ENCODE assay signal across 12 mouse cellular contexts in the genomic region with DNA sequence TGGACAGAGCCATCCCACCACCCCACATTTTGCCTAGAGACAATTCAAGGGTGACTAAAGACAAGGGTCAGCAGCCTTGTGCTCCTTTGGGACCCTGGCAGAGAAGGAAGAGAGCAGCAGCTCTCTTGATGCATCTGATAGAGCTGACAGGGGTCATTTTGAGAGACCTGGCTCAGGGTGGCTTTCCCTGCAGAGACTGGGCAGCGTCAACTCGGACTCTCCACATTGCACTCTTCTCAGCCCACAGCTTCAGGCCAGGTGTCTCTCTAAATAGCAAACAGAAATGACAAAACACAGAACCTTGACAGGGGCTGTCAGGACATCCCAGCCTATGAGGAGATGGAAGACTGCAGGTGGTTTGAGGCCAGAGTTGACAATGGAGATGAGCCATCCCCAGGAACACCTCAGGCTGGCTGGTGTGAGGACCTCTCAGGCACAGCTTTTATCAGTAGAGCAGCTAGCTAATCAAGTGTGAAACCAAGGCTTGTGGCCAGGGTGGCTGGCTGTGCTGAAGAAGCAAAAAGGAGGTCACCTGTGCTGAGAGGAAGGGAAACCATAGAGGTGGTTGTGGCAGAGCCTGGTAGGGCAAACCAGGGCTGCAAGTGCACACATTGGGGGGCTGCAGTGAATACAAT.
DNase-seq lines count a peak whose midpoint lies in the region; ATAC-seq lines count a peak whose summit lies in the region.
"Had no signal": no experiment of that assay in that cellular context is flagged by ENCODE, and none has a peak within 500 bp of the region (broad histone marks: within the 10 kb centered on the region; RNA-seq: fewer than 3 reads in every experiment).

No protein-coding gene starts in this region.

- H3K4me1 ChIP-seq in hindbrain, embryonic 16.5 days (ENCODE audit: control insufficient read depth, insufficient read depth, low read depth, low read length), result peaks cover 36% of the 10 kb centered on the region
- H3K4me1 ChIP-seq: liver, embryonic 12.5 days had no signal

- H3K27ac ChIP-seq in hindbrain, embryonic 16.5 days (ENCODE audit: low read depth, low read length), result peak overlapping the region; percentile 84
- H3K27ac ChIP-seq: liver, embryonic 12.5 days had no signal

- H3K9me3 ChIP-seq in hindbrain, embryonic 16.5 days (ENCODE audit: control insufficient read depth, low read length), result no peaks in the 10 kb centered on the region
- H3K9me3 ChIP-seq: liver, embryonic 12.5 days; lung, embryonic 15.5 days had no signal

- no peaks in the 10 kb centered on the region for H3K27me3 ChIP-seq in hindbrain, embryonic 16.5 days (replicated peaks; ENCODE audit: control insufficient read depth, insufficient read depth, low read length)
- H3K27me3 ChIP-seq: liver, embryonic 12.5 days; lung, embryonic 15.5 days had no signal

- H3K4me3 ChIP-seq in hindbrain, embryonic 16.5 days (ENCODE audit: low read length), result no peak overlapping the region
- H3K4me3 ChIP-seq: liver, embryonic 12.5 days; lung, embryonic 15.5 days had no signal

- intact Hi-C loops in heart, postnatal 36 days (cut with DNase I), result no loop called here

- H3K9ac ChIP-seq in hindbrain, embryonic 16.5 days (ENCODE audit: low read depth, low read length), result peak overlapping the region; percentile 19; the same call in 1 of the 2 replicates
- H3K9ac ChIP-seq: liver, embryonic 12.5 days; lung, embryonic 15.5 days had no signal

- 89% methylated on average over 2 of the region's 2 CpGs for WGBS in hindbrain, embryonic 16.5 days

- no peak for ATAC-seq in hindbrain, embryonic 16.5 days
- ATAC-seq: liver, embryonic 12.5 days had no signal

- peak; percentile 92 for DNase-seq in heart, adult 11 months
- no peak for DNase-seq in heart, postnatal 36 days
- DNase-seq in A20 (ENCODE audit: low read depth, low spot score), result peak; percentile 86
- peak; percentile 64 to 74 for DNase-seq in cerebellum, postnatal 14 days
- DNase-seq in adrenal gland, adult (ENCODE audit: inconsistent age in 2 of 2, low spot score in 1 of 2), result no peak
- no peak for DNase-seq in adrenal gland, postnatal 10 days
- DNase-seq: adrenal gland, postnatal 36 days; left cerebral cortex, postnatal 4 days; right cerebral cortex, postnatal 25 days had no signal

- H3K4me2 ChIP-seq in hindbrain, embryonic 16.5 days (ENCODE audit: low read length), result no peak overlapping the region
- H3K4me2 ChIP-seq: liver, embryonic 12.5 days; lung, embryonic 15.5 days had no signal

- H3K36me3 ChIP-seq in hindbrain, embryonic 16.5 days (ENCODE audit: control insufficient read depth, insufficient read depth, low read length), result no peaks in the 10 kb centered on the region
- H3K36me3 ChIP-seq: liver, embryonic 12.5 days; lung, embryonic 15.5 days had no signal

Comparison
In these comparisons a context has a peak if more than half of its experiments do, and no peak if none do; other contexts are left out.
1. DNase-seq: peak in heart, adult 11 months (single experiment), A20 (single experiment) and cerebellum, postnatal 14 days (2 of 2); none in heart, postnatal 36 days (0 of 2), adrenal gland, adult (0 of 2) and adrenal gland, postnatal 10 days (single experiment).